Mouse (Mus musculus) cortical plate, adult 2 months (tissue): ENCODE measurements around the gene Abracl.

Experiments
- CTCF ChIP-seq: fragments of 200-500 bp; IDR thresholded peaks from 2 replicates; pipeline ENCODE4 v1.5.1; 2011; ENCODE audit warnings: mild to moderate bottlenecking, control low read depth, low read length; ENCODE audit not compliant: insufficient read depth; ENCODE audit errors: extremely low read depth
- POLR2A ChIP-seq: fragments of 200-500 bp; IDR thresholded peaks from 2 replicates; pipeline ENCODE4 v1.6.1; 2011; ENCODE audit warnings: mild to moderate bottlenecking, low read length, control low read depth; ENCODE audit not compliant: insufficient read depth; ENCODE audit errors: extremely low read depth

GRCm38 (mm10) chr10:17966090-17966489 is 57.0 kb downstream of the Abracl start:
- no peak for TF ChIP-seq POLR2A
- no peak for TF ChIP-seq CTCF
